8 mouse cellular contexts compared by ENCODE assay signal in the genomic region with DNA sequence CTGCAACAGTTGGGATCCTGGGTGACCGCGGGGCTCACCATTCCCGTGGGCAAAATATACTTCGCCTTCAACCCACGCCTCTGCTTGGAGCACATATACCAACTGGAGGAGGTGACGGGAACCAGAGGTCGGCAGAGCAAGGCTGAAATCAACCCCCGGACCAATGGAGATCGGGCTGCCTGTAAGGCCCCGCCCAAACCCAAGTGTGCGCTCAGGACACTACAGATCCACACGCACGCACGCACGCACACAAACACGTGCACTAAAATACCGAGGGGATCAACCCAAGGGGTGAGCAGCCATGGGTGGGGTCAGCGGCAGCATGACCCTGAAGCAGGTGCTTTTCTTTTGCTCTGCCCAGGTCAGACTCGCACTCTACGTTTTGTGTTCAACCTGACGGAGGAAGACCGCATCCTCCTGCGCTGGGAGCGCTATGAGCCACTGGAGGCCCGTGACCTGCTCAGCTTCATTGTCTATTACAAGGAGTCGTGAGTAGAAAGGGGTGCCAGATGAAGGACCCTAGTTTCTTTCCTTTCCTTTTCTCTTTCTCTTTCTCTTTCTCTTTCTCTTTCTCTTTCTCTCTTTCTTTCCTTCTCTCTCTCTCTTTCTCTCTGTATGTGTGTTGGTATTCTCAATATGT. TPM values are rescaled to one million over a fixed set of nuclear protein-coding genes. Genes with fewer than 3 reads are reported as not detected.
DNase-seq lines count a peak whose midpoint lies in the region; ATAC-seq and TF ChIP-seq lines count a peak whose summit lies in the region.

No protein-coding gene starts in this region.

- H3K4me3 ChIP-seq in kidney, embryonic 14.5 days (ENCODE audit: low read length), result peak overlapping the region; percentile 12; the same call in 1 of the 2 replicates
- H3K4me3 ChIP-seq in hindbrain, postnatal 0 days (ENCODE audit: low read length), result peak overlapping the region; percentile 17
- peak overlapping the region; percentile 22 for H3K4me3 ChIP-seq in midbrain, embryonic 15.5 days

- intact Hi-C loops in left cerebral cortex, postnatal 25 days (cut with DNase I), result no loop called here

- 0 out of 2 replicates have a peak, but pooled peaks have one; percentile 41 for ATAC-seq in kidney, embryonic 14.5 days (ENCODE audit: low FRiP score, low TSS enrichment)
- ATAC-seq in hindbrain, postnatal 0 days, result no peak
- no peak for ATAC-seq in midbrain, embryonic 15.5 days (replicated peaks)

- H3K36me3 ChIP-seq in kidney, embryonic 14.5 days (ENCODE audit: control insufficient read depth, insufficient read depth, low read length), result no peaks in the 10 kb centered on the region
- H3K36me3 ChIP-seq in hindbrain, postnatal 0 days (ENCODE audit: insufficient read depth, low read length), result no peaks in the 10 kb centered on the region
- no peaks in the 10 kb centered on the region for H3K36me3 ChIP-seq in midbrain, embryonic 15.5 days (replicated peaks)

- no peaks in the 10 kb centered on the region for H3K9me3 ChIP-seq in kidney, embryonic 14.5 days (ENCODE audit: control insufficient read depth, low read length)
- H3K9me3 ChIP-seq in hindbrain, postnatal 0 days (ENCODE audit: low read length), result no peaks in the 10 kb centered on the region
- H3K9me3 ChIP-seq in midbrain, embryonic 15.5 days, result no peaks in the 10 kb centered on the region

- H3K27me3 ChIP-seq in kidney, embryonic 14.5 days (ENCODE audit: control insufficient read depth, insufficient read depth, low read length), result peaks cover 66% of the 10 kb centered on the region
- H3K27me3 ChIP-seq in hindbrain, postnatal 0 days (ENCODE audit: insufficient read depth, low read length), result peaks cover 15% of the 10 kb centered on the region
- H3K27me3 ChIP-seq in midbrain, embryonic 15.5 days (replicated peaks), result peaks cover 62% of the 10 kb centered on the region

- no peak overlapping the region for H3K9ac ChIP-seq in kidney, embryonic 14.5 days (ENCODE audit: low read depth, low read length)
- H3K9ac ChIP-seq in hindbrain, postnatal 0 days (replicated peaks; ENCODE audit: low read length), result no peak overlapping the region
- H3K9ac ChIP-seq in midbrain, embryonic 15.5 days, result no peak overlapping the region

- no peak overlapping the region for H3K27ac ChIP-seq in kidney, embryonic 14.5 days (ENCODE audit: low read depth, low read length)
- no peak overlapping the region for H3K27ac ChIP-seq in hindbrain, postnatal 0 days
- H3K27ac ChIP-seq in midbrain, embryonic 15.5 days, result no peak overlapping the region

- H3K4me1 ChIP-seq in kidney, embryonic 14.5 days (ENCODE audit: control insufficient read depth, insufficient read depth, low read length), result no peaks in the 10 kb centered on the region
- 0 out of 2 replicates have a peak, but pooled peaks cover 9% of the 10 kb centered on the region for H3K4me1 ChIP-seq in hindbrain, postnatal 0 days (ENCODE audit: insufficient read depth, low read length)
- H3K4me1 ChIP-seq in midbrain, embryonic 15.5 days, result peaks cover 8% of the 10 kb centered on the region

- peak overlapping the region; percentile 37 for H3K4me2 ChIP-seq in kidney, embryonic 14.5 days (replicated peaks; ENCODE audit: low read depth, low read length)
- peak overlapping the region; percentile 50 for H3K4me2 ChIP-seq in hindbrain, postnatal 0 days (ENCODE audit: low read depth, low read length)
- peak overlapping the region; percentile 43 for H3K4me2 ChIP-seq in midbrain, embryonic 15.5 days

- WGBS in kidney, embryonic 14.5 days, result 4% methylated on average over 26 of the region's 26 CpGs
- WGBS in hindbrain, postnatal 0 days, result 4% methylated on average over 26 of the region's 26 CpGs
- WGBS in midbrain, embryonic 15.5 days, result 5% methylated on average over 26 of the region's 26 CpGs

- no peak for TF ChIP-seq CTCF in hindbrain, postnatal 0 days (IDR thresholded peaks at IDR 0.05; ENCODE audit: low read depth)

- DNase-seq in kidney, postnatal 10 days, result no peak
- DNase-seq in adrenal gland, postnatal 36 days, result peak; percentile 23 to 34
- DNase-seq in hindbrain, postnatal 0 days (ENCODE audit: low spot score), result no peak
- DNase-seq in left cerebral cortex, postnatal 25 days (ENCODE audit: low spot score in 2 of 2), result no peak
- DNase-seq in spleen, postnatal 10 days (ENCODE audit: low spot score in 2 of 2), result no peak
- DNase-seq in lung, postnatal 36 days, result no peak

RNA-seq across cellular contexts. Expression of a gene that starts 7.4 kb away (rescaled TPM):
- 0.95 and 0.97 TPM in 2 replicates for polyA plus RNA-seq in kidney, embryonic 14.5 days (2014; fragmentation: Nextera tagmentation; extraction: Ambion mirVana)
- total RNA-seq in adrenal gland, postnatal 36 days (2021), result under 1 TPM; 0.56 to 0.86 TPM
- 0.78 and 0.90 TPM in 2 replicates for total RNA-seq in hindbrain, postnatal 0 days (2014; rRNA removed)
- 0.33 and 0.44 TPM in 2 replicates for polyA plus RNA-seq in hindbrain, postnatal 0 days (2015; fragmentation: Nextera tagmentation; extraction: Ambion mirVana)
- polyA plus RNA-seq in midbrain, embryonic 15.5 days (2015; fragmentation: Nextera tagmentation; extraction: Ambion mirVana), result 0.66 and 0.69 TPM in 2 replicates
- total RNA-seq in left cerebral cortex, postnatal 25 days (2021), result under 1 TPM; 0.60 to 0.73 TPM

RNA-seq across cellular contexts. Expression of a gene that starts 9.2 kb away (rescaled TPM):
- polyA plus RNA-seq in kidney, embryonic 14.5 days (2014; fragmentation: Nextera tagmentation; extraction: Ambion mirVana), result 5.3 and 5.4 TPM in 2 replicates
- 1 to 10 TPM; 3.8 to 6.8 TPM for total RNA-seq in adrenal gland, postnatal 36 days (2021)
- total RNA-seq in hindbrain, postnatal 0 days (2014; rRNA removed), result 3.2 and 4.8 TPM in 2 replicates
- 5.2 and 5.4 TPM in 2 replicates for polyA plus RNA-seq in hindbrain, postnatal 0 days (2015; fragmentation: Nextera tagmentation; extraction: Ambion mirVana)
- 1.0 and 1.6 TPM in 2 replicates for polyA plus RNA-seq in midbrain, embryonic 15.5 days (2015; fragmentation: Nextera tagmentation; extraction: Ambion mirVana)
- 1 to 10 TPM in 1 of 2 experiments, under 1 TPM in 1; 0.21 to 1.7 TPM for total RNA-seq in left cerebral cortex, postnatal 25 days (2021)

RNA-seq across cellular contexts. Expression of a gene that starts 19.9 kb away (rescaled TPM):
- 25.3 and 41.0 TPM in 2 replicates for polyA plus RNA-seq in kidney, embryonic 14.5 days (2014; fragmentation: Nextera tagmentation; extraction: Ambion mirVana)
- 10 to 100 TPM; 20.3 to 30.7 TPM for total RNA-seq in adrenal gland, postnatal 36 days (2021)
- total RNA-seq in hindbrain, postnatal 0 days (2014; rRNA removed), result 19.4 and 22.7 TPM in 2 replicates
- polyA plus RNA-seq in hindbrain, postnatal 0 days (2015; fragmentation: Nextera tagmentation; extraction: Ambion mirVana), result 6.4 and 7.4 TPM in 2 replicates
- 8.6 and 9.8 TPM in 2 replicates for polyA plus RNA-seq in midbrain, embryonic 15.5 days (2015; fragmentation: Nextera tagmentation; extraction: Ambion mirVana)
- total RNA-seq in left cerebral cortex, postnatal 25 days (2021), result 1 to 10 TPM; 7.4 to 10.0 TPM

RNA-seq across cellular contexts. Expression of a gene that starts 42.4 kb away (rescaled TPM):
- polyA plus RNA-seq in kidney, embryonic 14.5 days (2014; fragmentation: Nextera tagmentation; extraction: Ambion mirVana), result 0.22 TPM in 1 of 2 replicates, not detected in the other
- total RNA-seq in adrenal gland, postnatal 36 days (2021), result under 1 TPM in 1 of 2 experiments, not detected in 1; 0.36 TPM
- not detected in 2 replicates for total RNA-seq in hindbrain, postnatal 0 days (2014; rRNA removed)
- polyA plus RNA-seq in hindbrain, postnatal 0 days (2015; fragmentation: Nextera tagmentation; extraction: Ambion mirVana), result not detected in 2 replicates
- polyA plus RNA-seq in midbrain, embryonic 15.5 days (2015; fragmentation: Nextera tagmentation; extraction: Ambion mirVana), result not detected in 2 replicates
- total RNA-seq in left cerebral cortex, postnatal 25 days (2021), result not detected

RNA-seq across cellular contexts. Expression of a gene that starts 55.7 kb away (rescaled TPM):
- 0.87 and 0.89 TPM in 2 replicates for polyA plus RNA-seq in kidney, embryonic 14.5 days (2014; fragmentation: Nextera tagmentation; extraction: Ambion mirVana)
- total RNA-seq in adrenal gland, postnatal 36 days (2021), result under 1 TPM; 0.66 to 0.72 TPM
- 0.40 and 4.4 TPM in 2 replicates for total RNA-seq in hindbrain, postnatal 0 days (2014; rRNA removed)
- polyA plus RNA-seq in hindbrain, postnatal 0 days (2015; fragmentation: Nextera tagmentation; extraction: Ambion mirVana), result 0.77 and 1.2 TPM in 2 replicates
- polyA plus RNA-seq in midbrain, embryonic 15.5 days (2015; fragmentation: Nextera tagmentation; extraction: Ambion mirVana), result 0.84 and 0.89 TPM in 2 replicates
- under 1 TPM; 0.23 to 0.69 TPM for total RNA-seq in left cerebral cortex, postnatal 25 days (2021)

Comparison
In these comparisons a context has a peak if more than half of its experiments do, and no peak if none do; other contexts are left out.
1. DNase-seq: peak in adrenal gland, postnatal 36 days (2 of 2); none in kidney, postnatal 10 days (single experiment), hindbrain, postnatal 0 days (single experiment), left cerebral cortex, postnatal 25 days (0 of 2), spleen, postnatal 10 days (0 of 2) and lung, postnatal 36 days (single experiment).
2. Peak in every context shown above with its lines, with median percentiles within 50 percentile points of each other: H3K4me2 ChIP-seq and H3K4me3 ChIP-seq.